Mouse (Mus musculus) gastrocnemius, postnatal 4 days (tissue): ENCODE results near the gene Gmfb. TPM values are rescaled to one million over a fixed set of nuclear protein-coding genes. Genes with fewer than 3 reads are reported as not detected.
A peak's percentile ranks its signal among the peaks of the same experiment; 100 is the strongest.

Experiments used
- DNase-seq, 2 experiments: peaks; one replicate each; pipeline ENCODE4 v3.0.0; 2021 to 2022; ENCODE audit warnings: low spot score in 2 of 2, mixed read lengths in 2 of 2
- total RNA-seq, 2 experiments: library from RNA; stranded (reverse); gene quantifications; 2 replicates each; pipeline ENCODE4 v1.2.3; 2021

Gmfb gene
- total RNA-seq, 2 experiments from 2014 or later = 45.0 to 49.5 TPM

DNA sequence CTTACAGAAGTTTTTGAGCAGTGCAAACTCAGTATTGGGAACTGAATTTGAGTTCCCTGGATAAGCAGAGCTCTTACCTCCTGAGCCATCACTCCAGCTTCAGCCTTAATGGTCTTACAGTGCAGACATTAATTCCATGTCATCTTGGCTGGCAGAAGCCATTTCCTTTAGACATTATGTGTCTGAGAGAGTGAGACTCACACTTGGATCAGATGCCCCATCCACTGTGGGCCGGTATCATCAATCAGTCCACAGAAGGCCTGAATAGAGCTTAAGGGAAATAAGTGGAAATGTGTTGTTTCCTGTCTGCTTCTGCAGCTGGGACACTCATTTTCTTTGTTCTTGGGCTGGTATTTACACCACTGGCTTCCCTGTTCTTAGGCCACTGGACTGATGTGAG lies 18.3 kb downstream of the Gmfb start:
- no peak for DNase-seq

- DNase-seq = no peak
Measured at GRCm38 (mm10) chr14:46803259-46803658, 18.8 kb downstream of the Gmfb start.

DNA sequence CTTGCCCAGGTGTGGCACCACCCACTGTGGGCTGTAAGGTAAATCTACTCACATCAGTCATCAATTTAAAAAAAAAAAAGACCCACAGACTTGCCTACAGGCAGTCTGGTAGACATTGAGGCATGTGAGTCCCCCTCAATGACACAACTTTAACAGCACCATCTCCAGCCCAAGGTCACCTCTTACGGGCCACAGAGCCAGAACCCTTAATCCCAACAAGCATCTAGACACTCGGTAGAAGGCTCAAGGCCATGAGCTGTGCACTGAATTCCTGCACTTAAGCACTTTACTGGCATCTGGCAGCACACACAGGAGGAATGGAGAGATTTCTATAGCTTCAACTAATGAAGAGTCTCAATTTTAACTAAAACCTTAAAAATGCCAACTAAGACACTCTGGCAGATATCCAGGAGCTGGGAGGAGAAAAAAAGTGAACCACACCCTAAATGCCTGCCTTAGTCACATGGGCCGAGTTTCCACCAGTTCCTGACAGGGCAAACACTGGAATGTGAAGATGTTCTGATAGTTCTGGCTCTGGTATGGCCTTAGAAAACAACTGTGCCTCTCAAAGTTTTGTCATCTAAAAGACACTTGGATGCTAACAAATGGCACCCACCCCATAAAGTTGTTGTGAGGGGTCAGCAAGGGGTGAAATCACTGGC lies 21.2 kb downstream of the Gmfb start:
- DNase-seq = no peak

GRCm38 (mm10) chr14:46794157-46794556 lies 27.9 kb downstream of the Gmfb start:
- no peak for DNase-seq

DNA sequence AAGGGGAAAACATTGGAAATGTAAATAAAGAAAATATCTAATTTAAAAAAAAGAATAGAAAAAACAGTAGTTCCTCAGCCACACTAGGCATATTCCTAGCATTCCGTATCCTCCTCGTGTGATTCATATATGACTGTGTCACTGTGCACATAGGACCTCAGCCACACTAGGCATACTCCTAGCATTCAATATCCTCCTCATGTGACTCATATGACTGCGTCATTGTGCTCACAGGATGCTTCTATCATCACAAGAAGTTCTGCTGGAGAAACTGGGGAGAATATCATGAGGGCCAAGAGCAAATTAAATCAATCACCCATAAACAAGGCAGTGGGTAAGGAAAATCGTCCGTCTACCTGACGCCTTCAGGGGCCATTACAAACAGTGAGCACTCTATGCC lies 31.3 kb downstream of the Gmfb start:
- no peak for DNase-seq

- DNase-seq = no peak
Measured at GRCm38 (mm10) chr14:46790303-46790702, 31.7 kb downstream of the Gmfb start.

DNA sequence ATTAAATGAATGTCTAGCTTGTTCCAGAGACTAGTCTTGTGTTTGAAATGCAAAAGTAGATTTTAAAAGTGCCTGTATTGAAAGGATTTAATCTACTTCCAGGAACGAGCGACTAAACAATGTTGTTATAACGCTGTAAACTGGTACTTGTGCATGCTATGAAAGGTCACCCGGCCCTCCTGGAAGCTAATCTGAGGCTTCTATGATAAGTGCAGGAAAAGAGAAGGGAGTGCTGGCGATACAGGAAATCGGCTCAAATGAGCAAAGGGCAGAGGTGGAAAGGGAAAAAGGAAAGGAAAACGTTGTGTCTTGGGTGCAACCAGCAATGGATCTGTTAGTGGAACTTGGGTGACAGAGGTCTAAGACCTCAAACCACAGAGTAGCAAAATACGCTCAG lies 33.5 kb downstream of the Gmfb start:
- DNase-seq = no peak

DNA sequence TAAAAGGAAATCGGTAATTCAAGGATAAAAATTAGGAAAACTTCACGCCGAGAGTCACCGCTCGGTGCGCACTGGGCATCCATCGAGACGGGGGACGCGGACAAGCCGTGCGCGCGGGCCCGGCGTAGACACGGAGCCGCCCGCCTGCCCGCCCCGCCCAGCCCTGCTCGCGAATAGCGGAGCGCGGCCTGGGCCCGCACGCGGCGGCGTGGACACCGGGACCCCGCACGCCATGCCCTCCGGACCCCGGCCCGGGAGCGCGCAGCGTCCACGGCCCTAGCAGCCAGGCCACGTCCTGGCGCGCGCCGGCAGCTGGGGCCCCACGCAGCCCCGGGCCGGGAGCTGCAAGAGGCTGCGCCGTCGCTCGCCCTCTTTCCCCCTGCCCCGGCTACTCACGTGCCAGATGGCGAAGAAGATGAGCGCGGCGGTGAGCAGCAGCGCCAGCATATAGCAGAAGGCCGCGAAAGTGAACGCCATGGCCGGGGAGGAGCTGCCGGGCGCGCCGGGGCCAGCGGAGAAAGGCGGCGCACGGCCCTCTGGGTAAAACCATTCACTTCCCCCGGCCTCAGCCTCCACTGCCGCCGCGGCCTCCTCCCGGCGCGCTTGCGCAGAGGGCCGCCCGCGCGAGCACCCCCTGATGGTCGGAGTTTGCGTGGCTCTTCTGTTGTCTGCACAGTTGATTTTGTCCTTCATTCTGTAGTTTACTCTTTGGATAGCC lies 34.1 kb downstream of the Gmfb start, which contains the start of gene Cnih1:
Cnih1 (minus strand) TSS at position 625 of the 718 bp plus-strand sequence.
- peak; percentile 89 for DNase-seq

DNA sequence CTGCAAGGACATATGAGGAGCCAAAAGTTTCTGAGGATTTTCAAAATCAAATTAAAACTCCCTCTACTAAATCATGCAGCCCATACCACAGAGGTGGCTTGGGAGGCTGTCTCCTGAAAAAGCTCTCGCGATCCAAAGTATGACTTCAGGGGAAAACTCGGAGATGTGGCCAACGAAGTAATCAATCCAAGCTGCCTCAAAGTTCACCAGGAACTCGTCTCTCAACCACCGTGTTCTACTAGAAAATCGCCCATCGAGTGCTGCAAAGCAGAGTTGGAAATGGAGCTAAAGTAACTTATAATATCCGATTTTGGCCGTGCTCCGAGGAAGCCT lies 34.6 kb downstream of the Gmfb start:
- no peak for DNase-seq

DNA sequence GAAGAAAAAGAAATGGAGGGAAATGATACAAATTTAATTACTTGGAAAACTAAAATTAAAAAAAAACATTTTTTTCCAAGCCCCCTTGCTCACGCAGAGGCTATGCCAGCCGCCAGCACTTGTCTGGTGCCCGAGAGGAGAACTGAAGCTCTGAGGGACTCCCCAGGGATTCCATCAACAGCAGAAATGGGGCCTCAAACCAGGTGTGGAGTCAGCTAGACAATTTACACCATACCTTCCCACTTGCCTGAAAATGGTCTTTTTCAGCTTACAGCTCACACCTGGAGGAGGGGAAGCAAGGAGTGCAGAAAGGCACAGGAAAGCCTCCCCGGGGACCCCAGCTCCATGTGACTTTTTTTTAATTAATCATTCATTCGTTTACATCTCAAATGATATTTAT lies 36.8 kb downstream of the Gmfb start:
- DNase-seq = no peak

- DNase-seq = no peak
Measured at GRCm38 (mm10) chr14:46783327-46783926, 38.6 kb downstream of the Gmfb start.

DNA sequence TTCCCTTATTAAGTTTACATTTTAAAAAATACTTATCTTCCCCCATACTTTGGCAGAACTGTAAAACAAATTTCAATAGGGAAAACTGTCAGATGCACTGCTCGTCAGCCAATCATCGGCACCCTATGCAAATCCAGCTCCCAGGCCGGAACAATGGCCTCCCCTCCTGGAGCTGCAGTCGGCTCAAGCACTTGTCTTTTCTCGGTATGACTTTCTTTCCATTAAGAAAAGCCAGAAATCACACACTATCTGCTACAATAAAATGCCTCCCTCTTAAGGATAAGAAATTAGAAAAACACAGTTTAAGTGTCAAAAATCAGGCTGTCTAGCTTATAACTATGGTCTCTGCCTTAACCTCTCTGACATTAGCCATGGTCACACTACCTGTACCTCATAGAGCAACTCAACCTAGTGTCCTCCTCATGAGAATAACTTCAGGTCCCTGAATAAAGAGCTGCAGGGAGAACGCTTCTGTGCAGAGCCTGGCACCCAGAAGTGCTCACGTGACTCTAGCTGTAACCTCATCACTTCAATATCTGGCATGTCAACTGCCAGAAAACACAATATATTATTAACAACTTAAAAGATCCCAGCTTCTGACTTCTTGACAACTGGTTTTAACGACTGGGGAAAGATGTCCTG lies 39.7 kb downstream of the Gmfb start:
- DNase-seq = no peak

DNA sequence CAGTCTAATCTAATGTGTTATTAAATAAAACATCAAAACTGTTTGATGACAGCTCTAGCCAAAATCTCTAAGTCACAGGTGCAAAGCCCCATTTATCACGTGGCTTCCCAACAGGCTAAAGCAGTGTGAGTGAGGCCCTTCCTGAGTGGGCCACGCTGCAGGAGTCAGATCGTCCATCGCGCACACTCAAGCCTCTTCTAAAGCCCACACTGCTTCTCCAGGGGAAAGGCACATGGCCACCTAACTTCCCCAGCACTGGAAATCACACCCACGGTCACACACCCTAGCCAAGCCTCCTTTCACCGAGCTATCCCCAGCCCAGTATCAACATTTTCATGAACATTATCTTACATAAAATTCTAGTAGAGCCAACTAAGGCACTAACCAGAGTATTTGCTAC lies 41.0 kb downstream of the Gmfb start:
- DNase-seq = no peak

GRCm38 (mm10) chr14:46779217-46779616 lies 42.8 kb downstream of the Gmfb start:
- no peak for DNase-seq

DNA sequence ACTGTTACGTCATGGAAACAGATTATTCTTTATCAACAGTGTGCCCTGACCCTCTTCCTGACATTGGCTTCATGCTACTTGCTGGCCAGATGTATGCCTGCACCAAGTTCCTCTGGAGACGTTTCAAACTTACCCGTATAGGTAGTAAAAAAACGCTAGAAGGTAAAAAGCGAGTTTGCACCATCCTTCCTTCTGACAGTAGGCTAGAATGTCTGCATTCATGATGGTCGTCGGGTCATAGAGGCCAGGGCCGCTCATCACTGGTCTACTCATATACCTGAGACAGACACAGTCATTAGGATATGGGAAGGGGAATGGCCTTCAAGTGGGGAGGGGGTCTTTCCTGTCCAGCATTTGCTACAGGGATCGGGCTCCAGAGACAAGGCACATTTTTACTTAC lies 43.3 kb downstream of the Gmfb start:
- no peak for DNase-seq

DNA sequence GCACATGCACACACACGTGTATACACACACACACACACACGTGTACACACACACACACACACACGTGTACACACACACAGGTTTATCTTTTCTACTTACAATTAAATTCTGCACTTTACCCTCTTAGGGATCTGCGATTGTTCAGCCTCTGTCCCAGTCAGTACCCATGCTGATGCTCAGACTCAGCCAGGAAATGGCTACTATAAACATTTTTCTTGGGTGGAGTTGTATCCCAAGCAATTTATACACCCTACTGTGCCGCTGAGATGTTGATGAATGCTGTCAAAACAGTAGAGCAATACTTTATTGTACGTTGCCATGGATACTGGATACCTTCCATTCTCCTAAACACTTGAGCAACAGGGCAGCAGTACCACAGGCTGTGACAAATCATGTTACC lies 52.0 kb downstream of the Gmfb start:
- no peak for DNase-seq

GRCm38 (mm10) chr14:46767116-46767515 lies 54.9 kb downstream of the Gmfb start:
- no peak for DNase-seq

GRCm38 (mm10) chr14:46761186-46761585 lies 60.9 kb downstream of the Gmfb start:
- no peak for DNase-seq

GRCm38 (mm10) chr14:46760355-46761029 lies 61.5 kb downstream of the Gmfb start, which contains the start of gene Cdkn3:
Gene Cdkn3 (plus strand): TSS chr14:46760541.
- peak; percentile 68 to 86 for DNase-seq

- DNase-seq = no peak
Measured at GRCm38 (mm10) chr14:46759970-46760354, 62.1 kb downstream of the Gmfb start.
